Mouse (Mus musculus) erythroblast, embryonic 14.5 days (primary cell): Measurements from ENCODE around the gene Cort. TPM values are rescaled to one million over a fixed set of nuclear protein-coding genes. Genes with fewer than 3 reads are reported as not detected.
"Not testable (repeated sequence)": the region's sequence is repeated elsewhere in the genome, so short reads cannot be mapped to it uniquely, and the experiment has no call there.

Experiments used
- H3K27me3 ChIP-seq: 2 replicates; pipeline ENCODE4 v1.6.1; 2012; ENCODE audit warnings: inconsistent platforms; ENCODE audit not compliant: control insufficient read depth
- H3K36me3 ChIP-seq: 2 replicates; pipeline ENCODE4 v1.6.1; 2012; ENCODE audit warnings: mild to moderate bottlenecking, inconsistent platforms; ENCODE audit not compliant: control insufficient read depth
- H3K4me1 ChIP-seq: 2 replicates; pipeline ENCODE4 v1.6.1; 2012; ENCODE audit warnings: inconsistent platforms; ENCODE audit not compliant: control insufficient read depth
- H3K4me3 ChIP-seq: replicated peaks from 2 replicates; pipeline ENCODE3; 2012; ENCODE audit warnings: moderate library complexity, mild to moderate bottlenecking, inconsistent platforms
- H3K9me3 ChIP-seq: 2 replicates; pipeline ENCODE4 v1.6.1; 2012; ENCODE audit warnings: low read length, inconsistent platforms, mixed read lengths; ENCODE audit not compliant: control insufficient read depth
- GATA1 ChIP-seq: IDR thresholded peaks from 2 replicates; pipeline ENCODE4 v1.6.1; 2012; ENCODE audit warnings: low read length, inconsistent platforms, mixed read lengths
- TAL1 ChIP-seq: IDR thresholded peaks from 3 replicates; pipeline ENCODE4 v1.6.1; 2012; ENCODE audit warnings: low read length, inconsistent platforms, mixed read lengths
- polyA plus RNA-seq: library from polyadenylated mRNA; stranded (reverse); fragments of >175 nt; gene quantifications from 2 replicates; pipeline ENCODE4 v1.2.3, GENCODE M21; 2012

The Cort gene
- polyA plus RNA-seq, 1 experiment: 1.3 TPM

DNA sequence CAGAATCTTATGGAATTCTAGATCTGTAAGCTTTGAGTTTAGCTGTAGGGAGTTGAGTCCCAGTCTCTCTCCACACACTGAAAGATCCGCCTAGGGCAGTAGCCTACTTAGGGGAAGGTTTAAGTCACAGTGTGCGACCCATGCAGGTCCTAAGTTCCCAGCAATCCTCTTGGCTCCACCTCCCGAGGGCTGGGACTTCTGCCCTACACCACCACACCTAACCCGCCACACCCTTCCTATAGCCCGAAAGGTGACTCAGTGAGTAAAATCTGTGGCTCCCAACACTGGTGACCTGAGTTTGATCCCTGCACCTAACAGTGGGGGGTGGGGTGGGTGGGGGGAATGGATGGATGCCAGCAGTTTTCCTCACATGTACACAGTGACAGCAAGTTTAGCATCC, 3.1 kb downstream of the Cort start:
- no peak for TF ChIP-seq GATA1
- no peak for TF ChIP-seq TAL1
- no peak overlapping the region for H3K4me3 ChIP-seq
- H3K36me3 ChIP-seq: peaks cover 33% of the 10 kb centered on the region
- no peaks in the 10 kb centered on the region for H3K9me3 ChIP-seq
- no peaks in the 10 kb centered on the region for H3K27me3 ChIP-seq
- H3K4me1 ChIP-seq: peaks cover 10% of the 10 kb centered on the region

DNA sequence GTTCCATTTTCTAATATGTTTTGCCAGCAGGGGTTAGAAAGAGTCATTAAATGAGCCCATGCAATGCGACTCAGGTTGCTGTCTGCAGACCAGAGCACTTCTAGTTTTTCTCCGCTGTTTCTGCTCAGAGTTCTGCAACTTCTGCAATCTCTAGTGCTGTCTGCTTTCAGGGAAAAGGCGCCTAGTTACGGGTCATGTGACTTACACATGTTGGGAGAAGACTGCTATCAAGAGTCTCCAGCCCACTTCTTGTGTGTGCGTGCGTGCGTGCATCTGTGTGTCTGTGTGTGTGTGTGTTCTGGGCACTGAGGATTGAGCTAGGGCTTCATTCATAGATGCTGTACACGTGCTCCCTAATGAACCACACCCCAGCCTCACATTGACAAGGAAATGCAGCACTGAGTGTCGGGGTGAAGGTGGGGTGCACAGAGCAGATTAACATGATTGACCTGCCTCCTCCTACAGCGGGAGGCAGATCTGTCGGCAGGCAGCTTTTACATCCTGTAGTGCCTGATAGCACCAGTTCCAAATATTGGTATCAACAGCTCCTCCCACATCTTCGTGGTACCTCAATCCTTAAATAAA, 6.5 kb downstream of the Cort start:
- Histone ChIP-seq H3K4me1 (peaks cover 10% of the 10 kb centered on the region), H3K36me3 (peaks cover 22% of the 10 kb centered on the region)
- H3K9me3 ChIP-seq, H3K4me3 ChIP-seq, H3K27me3 ChIP-seq: not testable (repeated sequence)

DNA sequence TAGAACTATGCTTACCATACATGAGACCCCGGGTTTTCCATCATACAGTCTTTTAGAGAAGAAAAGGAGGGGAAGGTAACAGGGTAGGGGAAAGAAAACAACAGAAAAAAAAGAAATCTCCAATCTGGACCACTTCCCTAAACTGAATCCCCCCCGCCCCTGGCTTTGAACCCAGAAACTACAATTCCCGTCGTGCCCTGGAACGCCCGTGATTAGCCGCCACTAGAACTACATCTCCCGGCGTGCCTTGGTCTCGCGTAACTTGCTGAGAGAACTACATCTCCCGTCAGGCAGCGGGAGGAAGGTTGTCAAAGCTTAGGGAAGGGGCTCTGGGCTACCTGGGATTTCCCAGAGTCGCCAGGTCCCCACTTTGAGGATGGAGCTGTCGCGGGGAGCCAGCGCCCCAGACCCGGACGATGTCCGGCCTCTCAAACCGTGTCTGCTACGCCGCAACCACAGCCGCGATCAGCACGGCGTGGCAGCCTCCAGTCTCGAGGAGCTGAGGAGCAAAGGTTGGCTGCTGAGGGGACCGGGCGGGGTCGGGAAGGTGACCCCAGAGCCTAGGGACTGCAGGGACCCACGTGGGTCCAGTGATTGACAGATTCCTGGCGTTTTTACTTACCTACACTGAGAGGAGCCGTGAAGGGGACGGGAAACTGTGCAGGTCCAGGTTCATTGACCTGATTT, 22.5 kb downstream of the Cort start, which contains the start of gene Dffa:
Gene Dffa (plus strand): TSS at position 272 of the 687 bp plus-strand sequence.
- Histone ChIP-seq H3K4me1 (peaks cover 22% of the 10 kb centered on the region), H3K9me3 (no peaks in the 10 kb centered on the region), H3K36me3 (peaks cover 21% of the 10 kb centered on the region), H3K4me3 (peak within 1 kb of the TSS; percentile 95), H3K27me3 (no peaks in the 10 kb centered on the region)
- TF ChIP-seq GATA1: no peak
- no peak for TF ChIP-seq TAL1

DNA sequence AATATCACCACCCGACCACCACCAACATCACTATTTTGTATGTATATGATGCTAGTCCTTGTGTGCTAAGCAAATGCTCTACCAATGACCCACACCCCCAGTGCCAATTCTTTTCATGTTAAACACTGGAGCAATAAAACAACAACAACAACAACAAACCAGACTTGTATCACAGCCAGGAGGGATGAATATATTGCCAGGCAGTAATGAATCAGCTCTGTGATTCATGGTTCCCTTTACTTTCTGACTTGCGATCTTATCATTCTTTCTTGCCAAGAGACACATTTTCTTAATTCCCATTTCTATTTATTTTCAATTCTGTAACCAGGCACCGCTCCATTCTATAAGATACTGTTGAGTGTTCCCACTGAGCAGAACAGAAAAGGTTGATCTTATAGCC, 25.1 kb downstream of the Cort start:
- H3K4me1 ChIP-seq: peaks cover 37% of the 10 kb centered on the region
- H3K4me3 ChIP-seq: no peak overlapping the region
- no peaks in the 10 kb centered on the region for H3K27me3 ChIP-seq
- TF ChIP-seq TAL1 (no peak), GATA1 (no peak)
- no peaks in the 10 kb centered on the region for H3K9me3 ChIP-seq
- H3K36me3 ChIP-seq: peaks cover 3% of the 10 kb centered on the region

- not testable (repeated sequence) for H3K36me3 ChIP-seq, H3K9me3 ChIP-seq, H3K27me3 ChIP-seq, H3K4me3 ChIP-seq
- peaks cover 40% of the 10 kb centered on the region for H3K4me1 ChIP-seq
Observed at GRCm38 (mm10) chr4:149100449-149100848, 26.1 kb downstream of the Cort start.

- Histone ChIP-seq H3K27me3 (no peaks in the 10 kb centered on the region), H3K36me3 (no peaks in the 10 kb centered on the region), H3K4me1 (peaks cover 31% of the 10 kb centered on the region), H3K9me3 (no peaks in the 10 kb centered on the region), H3K4me3 (peak within 1 kb of the TSS; percentile 97)
- no peak for TF ChIP-seq GATA1
- TF ChIP-seq TAL1: no peak
Observed at GRCm38 (mm10) chr4:149099369-149100017, 27.1 kb downstream of the Cort start, which contains the start of gene Pex14. Pex14 (minus strand) TSS chr4:149099876.

DNA sequence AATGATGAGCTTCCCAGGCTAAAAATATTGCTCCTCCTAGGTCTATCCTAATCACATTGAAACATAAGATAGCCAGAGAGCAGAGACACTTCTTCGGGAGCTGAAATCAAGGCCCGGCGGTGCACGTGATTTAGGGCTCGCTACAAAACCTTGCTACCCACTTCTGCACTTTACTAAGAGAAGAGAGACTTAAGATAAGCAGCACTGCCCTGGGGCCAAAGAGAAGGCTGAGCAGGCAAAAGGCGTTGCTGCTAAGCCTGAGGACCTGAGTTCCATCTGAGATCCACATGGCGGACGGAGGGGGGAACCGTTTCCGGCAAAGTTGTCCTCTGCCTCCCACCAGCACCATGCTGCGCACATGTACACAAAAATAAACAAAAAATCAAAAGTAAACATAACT, 28.0 kb downstream of the Cort start:
- H3K27me3 ChIP-seq: no peaks in the 10 kb centered on the region
- peak overlapping the region; percentile 97 for H3K4me3 ChIP-seq
- peaks cover 26% of the 10 kb centered on the region for H3K4me1 ChIP-seq
- no peaks in the 10 kb centered on the region for H3K9me3 ChIP-seq
- H3K36me3 ChIP-seq: peaks cover 4% of the 10 kb centered on the region
- TF ChIP-seq GATA1: no peak
- TF ChIP-seq TAL1: no peak

GRCm38 (mm10) chr4:149097956-149098355, 28.6 kb downstream of the Cort start:
- H3K4me3 ChIP-seq: peak overlapping the region; percentile 97
- peaks cover 26% of the 10 kb centered on the region for H3K4me1 ChIP-seq
- no peak for TF ChIP-seq TAL1
- no peak for TF ChIP-seq GATA1
- peaks cover 5% of the 10 kb centered on the region for H3K36me3 ChIP-seq
- no peaks in the 10 kb centered on the region for H3K27me3 ChIP-seq
- no peaks in the 10 kb centered on the region for H3K9me3 ChIP-seq

GRCm38 (mm10) chr4:149091364-149091763, 35.2 kb downstream of the Cort start:
- no peaks in the 10 kb centered on the region for H3K9me3 ChIP-seq
- H3K36me3 ChIP-seq: peaks cover 8% of the 10 kb centered on the region
- H3K27me3 ChIP-seq: no peaks in the 10 kb centered on the region
- H3K4me1 ChIP-seq: peaks cover 3% of the 10 kb centered on the region; the same call in 1 of the 2 replicates
- TF ChIP-seq TAL1 (no peak), GATA1 (no peak)
- no peak overlapping the region for H3K4me3 ChIP-seq
